Mouse (Mus musculus): ENCODE measurements around the gene Dock10. TPM values are rescaled to one million over a fixed set of nuclear protein-coding genes. Genes with fewer than 3 reads are reported as not detected.

Dock10 gene
- total RNA-seq, 2 experiments from 2014 or later = 4.1 to 8.0 TPM

DNA sequence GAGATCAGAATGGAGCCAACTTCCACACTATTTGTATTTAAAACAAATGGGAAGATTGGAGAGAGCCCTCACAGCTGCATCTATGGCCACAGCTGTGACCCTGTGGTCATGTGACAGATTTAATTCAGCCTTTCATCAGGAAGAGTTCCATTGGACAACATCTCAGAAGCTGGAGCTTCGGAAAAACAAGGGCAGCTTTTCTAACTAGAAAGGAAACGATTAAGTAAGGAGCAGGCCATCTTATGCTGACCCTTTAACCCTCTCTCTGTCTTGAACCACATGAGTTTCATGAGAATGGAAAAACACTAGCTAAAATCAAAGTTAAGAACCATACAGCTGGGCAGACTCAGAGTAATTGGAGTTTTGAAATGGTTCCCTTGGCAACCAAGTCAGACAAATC lies 101.9 kb downstream of the Dock10 start:
- peak; percentile 34 to 49 for DNase-seq

DNA sequence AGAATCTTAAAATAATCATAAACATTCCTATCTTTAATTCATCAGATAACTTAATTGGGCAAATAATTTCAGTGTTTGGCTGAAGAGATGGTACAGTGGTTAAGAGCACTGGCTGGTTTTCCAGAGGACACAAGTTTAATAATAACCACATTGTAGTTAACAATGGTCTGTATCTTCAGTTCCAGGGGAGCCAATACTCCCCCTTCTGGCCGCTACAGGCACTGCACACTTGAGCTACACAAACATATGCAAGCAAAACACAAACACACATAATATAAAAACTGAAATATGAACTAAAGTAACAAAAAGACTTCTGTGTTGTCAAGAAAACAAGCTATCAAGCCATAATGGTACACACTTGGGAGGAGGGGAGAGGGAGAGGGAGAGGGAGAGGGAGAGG lies 102.5 kb downstream of the Dock10 start:
- no peak for DNase-seq

DNA sequence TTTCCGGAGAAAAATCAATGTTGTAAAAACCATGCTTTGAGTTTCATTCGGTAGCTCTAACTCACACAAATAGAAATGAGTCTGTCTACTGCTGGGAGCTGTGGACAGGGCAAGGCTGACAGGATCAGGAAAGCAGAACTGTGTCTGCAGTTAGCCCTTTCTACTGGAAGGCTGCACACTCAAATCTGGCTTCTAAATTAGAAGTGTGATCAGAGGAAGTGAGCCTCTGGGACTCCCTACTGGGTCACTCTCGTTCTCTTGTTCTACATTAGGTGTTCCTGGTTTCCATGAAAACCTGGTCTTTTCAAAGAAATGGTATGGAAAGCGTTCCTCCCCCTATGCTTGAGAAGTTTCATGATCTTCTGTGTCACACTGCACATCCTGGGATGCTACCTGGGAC lies 103.1 kb downstream of the Dock10 start:
- no peak for DNase-seq

DNA sequence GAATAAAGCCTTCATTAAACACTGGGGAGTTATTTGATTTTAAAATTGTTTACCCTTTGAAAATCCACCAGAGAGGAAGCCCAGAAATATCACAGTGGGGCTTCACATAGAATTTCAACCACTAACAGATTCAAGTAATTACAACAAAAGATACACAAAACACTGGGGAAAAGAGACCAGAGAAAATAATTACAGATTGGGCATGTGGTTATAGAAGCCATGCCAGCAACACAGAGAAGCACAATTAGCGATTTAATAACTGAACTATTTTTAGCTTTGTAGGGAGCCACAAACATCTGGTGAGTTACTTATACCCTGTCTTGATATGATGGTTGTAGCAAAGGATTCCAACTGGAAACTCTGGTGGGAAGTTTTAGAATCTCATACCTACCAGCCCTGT lies 104.2 kb downstream of the Dock10 start:
- no peak for DNase-seq

DNA sequence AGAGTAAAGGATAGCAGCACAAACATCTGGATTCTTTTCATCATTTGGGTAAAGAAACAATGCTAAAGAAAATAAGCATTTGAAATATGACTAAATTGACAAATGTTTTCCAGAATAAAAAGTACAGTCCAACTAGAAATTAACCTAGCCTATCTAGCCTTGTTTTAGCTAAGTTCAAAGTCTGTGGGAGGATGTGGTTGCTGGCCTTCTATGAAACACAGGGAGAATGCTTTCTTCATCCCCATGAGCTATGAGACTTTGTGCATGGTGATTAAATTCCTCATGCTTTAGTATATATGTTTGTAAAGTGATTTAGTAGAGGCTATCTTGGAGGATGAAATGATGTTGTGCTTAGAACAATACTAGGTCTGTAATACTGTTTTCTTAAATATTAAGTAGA lies 105.5 kb downstream of the Dock10 start:
- no peak for DNase-seq

DNA sequence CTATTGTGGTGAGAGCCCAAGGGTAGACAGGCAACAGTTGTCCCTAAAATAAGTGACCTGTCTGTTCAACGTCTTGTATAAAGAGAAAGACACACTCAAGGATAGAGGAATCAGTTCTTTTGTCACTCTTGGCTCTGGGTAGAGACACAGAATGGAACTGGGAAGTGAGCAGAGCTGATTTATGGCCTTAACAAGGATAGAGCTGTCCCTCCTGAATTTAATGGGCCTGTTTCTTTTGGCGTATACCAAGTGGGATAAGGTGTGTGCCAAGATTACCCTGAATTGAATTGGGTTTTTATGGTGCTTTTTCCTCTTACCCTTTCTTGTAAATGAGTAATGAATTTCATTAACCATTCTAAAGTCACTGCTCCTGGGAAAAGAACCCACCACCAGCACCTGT lies 106.2 kb downstream of the Dock10 start:
- DNase-seq = no peak

DNA sequence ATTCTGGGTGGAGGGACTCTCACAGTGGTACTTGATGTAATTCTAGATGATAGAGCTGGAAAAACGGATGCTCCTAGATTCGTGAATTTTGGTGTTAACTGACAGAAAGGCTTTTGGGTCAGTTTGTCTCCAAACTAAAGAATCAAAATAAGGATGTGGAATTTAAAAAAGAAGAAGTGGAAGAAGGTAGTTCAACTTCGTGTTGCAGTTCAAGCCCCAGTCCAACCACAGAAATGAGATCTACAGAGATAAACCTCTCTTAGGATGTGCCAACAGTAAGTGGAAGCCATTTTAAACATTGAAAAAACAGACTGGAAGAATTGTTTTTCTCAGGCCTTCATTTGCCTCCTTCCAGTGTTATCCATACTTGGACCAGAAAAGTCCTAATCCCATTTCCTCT lies 111.7 kb downstream of the Dock10 start:
- no peak for DNase-seq

DNA sequence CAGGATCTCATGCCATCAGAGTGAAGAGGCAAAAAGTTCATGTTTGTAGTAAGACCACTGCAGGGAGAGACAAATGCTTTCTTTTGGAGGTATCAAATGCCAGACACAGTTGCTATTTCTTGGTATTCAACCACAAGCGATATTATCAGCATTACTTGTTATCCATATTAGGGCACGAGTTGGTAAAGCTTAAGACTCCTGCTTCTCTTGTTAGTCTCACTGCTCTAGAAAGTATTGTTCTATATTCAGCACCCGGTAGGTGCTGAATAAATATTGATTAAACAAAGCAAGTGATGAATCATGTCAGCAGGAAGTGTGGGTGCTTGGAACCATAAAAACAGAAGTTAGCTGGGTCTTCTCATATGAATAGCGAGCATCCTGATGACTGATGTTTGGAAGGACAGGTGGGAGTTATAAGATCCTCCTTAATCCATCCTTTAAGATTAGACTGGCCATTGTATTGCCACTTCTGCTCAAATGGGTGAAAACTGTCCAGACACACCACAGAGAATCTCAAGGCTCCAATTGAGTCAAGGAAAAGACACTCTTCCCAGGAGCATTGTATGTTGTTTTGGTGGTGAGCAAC lies 114.4 kb downstream of the Dock10 start:
- DNase-seq = no peak

DNA sequence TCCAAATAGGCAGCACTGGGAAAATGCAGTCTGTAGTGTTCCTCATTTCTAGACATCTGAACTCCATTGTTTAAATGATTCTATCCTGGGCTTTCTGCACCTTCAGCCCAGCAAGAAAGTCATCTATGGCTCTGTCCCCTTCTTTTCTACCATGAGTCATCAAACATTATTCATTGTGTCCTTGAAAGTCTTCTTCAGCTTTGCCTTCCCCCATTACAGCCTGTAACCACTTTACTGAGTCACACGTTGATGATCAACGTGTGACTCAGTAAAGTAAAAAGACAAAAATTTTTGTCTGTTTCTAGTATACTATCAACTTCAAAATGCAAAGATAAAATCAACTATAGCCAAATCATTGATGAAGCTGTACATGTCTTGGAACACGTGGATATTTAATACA lies 116.5 kb downstream of the Dock10 start:
- DNase-seq = no peak

DNA sequence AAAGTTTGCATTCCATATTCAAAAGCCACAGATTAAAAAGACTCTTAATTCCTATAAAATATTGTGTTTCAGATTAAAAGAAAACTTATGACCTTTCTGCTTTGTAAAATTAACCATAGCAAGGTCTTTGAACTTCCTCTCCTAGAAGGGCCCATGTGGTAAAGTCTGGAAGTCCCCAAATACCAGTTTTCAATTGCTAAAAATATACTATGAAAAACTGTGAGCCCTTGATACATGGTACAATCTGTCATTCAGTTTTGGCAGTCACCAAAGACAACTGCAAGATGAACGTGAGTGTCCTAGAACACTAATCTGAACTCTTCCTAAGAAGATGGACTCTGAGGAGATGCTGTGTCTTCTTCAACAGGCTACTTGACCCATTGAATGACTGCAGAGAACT lies 117.0 kb downstream of the Dock10 start:
- DNase-seq = no peak

DNA sequence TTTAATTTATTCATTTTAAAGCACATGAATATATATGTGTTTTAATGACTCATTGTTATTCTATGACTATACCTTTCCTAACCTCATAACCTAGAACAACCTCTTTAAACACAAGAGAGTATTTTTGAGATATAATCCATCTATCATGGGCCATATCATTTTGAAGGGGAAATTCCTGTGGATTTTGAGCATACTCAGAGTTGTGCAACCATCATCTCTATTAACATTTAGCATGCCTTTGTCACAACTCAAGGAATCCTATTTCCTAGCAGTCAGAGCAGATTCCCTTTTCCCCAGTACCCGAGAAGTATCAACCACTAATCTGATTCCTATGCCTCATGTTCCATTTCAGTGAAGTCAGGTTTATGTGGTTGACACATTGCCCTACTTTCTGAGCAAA lies 118.8 kb downstream of the Dock10 start:
- no peak for DNase-seq

DNA sequence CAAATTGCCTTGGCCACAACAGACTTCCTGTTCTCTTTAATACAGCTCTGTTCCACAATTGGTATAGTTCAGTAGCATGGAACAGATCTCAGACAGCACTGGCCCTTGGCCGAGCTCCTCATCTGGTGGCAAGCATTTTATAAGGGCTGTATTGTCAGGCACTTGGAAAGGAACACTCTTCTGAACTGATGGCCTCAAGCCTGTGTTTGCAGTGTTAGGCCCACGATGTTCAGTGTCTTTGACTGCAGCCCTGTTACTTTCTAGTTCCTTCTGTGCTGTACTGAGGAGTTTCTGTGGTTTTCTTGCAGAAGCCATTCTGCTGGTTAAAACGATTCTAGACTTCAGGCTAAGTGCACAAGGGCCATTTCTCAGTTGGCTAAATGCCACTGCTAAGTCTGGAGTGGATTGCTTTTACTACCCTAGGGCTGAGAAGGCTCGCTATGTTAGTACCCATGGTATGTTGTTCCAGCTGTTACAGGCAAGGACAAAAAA lies 121.1 kb downstream of the Dock10 start:
- peak; percentile 53 to 59 for DNase-seq

DNA sequence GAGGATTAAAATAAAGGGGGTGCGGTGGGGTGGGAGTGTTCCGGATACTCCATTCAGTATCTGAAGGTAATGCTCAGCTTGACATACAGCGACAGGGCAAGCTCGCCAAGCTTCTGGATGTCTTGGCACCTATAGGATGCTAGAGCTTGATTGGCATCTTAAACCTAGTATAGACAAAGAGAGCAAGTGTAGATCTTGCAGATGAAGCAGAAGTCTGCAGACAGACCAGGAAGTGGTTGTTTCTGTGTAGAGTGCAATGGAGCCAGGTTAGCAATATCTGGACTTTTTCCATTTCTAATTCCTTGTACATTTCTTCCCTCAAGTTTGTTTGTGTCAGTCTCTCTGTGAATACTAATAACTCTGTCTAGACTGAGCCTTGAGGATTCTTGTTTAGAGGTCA lies 122.5 kb downstream of the Dock10 start:
- no peak for DNase-seq

DNA sequence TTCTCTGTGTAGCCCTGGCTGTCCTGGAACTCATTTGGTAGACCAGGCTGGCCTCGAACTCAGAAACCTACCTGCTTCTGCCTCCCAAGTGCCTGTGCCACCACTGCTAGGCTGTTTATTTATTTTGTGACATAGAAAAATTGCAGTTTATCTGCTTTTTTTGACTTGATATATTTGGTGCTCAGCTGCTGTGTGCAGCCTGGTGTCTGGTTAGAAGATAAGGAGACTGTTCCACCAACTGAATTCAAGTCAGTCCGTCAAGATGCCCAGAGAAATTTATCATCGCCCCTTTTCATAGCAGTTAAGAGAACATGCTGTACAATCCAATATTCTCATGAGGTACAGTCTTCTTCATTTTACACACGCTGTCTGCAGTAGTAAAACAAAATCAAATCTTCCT lies 124.8 kb downstream of the Dock10 start:
- DNase-seq = no peak

DNA sequence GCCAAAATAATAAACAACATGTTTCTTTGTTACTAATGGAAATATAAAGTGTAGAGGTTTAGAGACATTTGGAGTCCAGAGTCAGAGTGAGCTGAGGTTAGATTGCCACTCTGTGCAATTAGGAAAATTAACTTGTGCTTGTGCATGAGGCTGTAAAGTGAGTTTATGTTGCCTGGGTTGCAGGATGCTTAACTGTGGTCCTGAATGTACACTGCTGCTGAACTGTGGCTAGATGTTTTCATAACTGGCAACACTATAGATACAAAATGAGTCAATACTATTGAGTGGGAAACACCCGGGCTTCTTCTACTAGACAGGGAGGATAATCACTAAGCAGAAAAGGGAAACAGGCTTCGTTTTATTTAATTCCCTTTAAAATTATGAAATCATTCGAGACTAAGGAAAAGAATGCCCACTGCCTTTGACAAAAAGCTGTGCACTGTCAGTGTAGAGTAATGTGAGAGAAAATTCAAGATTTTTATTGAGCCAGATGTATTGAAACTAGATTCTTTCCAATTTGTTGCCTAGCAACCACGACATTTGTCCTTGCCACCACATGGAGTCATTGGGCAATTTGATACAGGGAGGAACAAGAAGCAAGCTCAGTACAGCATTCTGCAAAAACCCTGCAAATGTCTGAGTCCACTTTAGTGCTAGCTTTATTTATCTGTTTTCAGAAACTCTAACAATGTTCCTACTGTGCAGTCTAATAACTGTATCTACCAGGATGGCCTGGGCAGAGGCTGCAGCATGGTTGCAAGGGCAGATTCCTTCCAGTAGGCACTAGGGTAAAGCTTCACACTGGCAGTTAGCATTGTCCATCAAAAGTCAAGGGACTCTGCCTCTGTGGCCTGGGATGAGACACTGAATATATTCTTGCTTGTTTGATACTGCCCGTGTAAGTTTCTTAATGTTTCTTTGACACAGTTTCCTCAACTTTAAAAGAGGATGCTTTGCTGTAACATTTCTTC lies 127.9 kb downstream of the Dock10 start:
- DNase-seq = no peak

DNA sequence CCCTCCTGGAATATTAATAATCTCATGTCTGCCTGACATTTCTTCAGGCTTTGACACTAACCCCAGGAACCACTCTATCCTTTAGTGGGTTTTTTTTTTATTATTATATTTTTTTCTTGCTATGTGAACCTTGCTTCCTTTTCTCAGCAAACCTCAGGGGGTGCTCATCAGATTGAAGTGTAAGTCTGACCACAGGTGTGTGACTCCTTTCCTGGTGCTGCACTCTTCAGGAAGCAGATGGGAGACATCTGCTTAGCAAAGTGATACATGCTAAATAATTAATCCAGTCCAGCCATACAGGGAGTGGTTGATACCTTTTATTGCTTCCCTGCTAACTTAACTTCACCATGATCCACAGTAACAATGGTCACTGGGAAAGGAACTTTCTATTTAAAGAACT lies 130.3 kb downstream of the Dock10 start:
- no peak for DNase-seq

DNA sequence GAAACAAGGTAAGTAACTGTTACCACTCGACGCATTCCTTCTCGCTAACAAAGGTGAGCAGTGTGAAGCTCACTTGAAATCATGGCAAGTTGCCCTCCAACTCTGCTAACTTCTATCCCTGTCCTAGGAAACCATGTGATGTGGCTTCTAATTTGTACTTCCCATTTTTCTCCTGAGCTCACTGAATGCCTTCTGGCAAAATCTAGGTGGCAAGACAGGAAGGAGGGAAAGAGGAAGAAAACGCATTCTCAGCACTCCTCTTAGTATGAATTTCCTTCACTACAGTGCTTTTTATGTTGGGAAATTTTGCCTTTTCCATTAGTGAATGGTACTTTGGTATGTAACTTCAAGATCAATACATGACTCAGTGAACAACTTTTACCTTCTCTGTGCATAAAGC lies 131.5 kb downstream of the Dock10 start:
- no peak for DNase-seq

DNA sequence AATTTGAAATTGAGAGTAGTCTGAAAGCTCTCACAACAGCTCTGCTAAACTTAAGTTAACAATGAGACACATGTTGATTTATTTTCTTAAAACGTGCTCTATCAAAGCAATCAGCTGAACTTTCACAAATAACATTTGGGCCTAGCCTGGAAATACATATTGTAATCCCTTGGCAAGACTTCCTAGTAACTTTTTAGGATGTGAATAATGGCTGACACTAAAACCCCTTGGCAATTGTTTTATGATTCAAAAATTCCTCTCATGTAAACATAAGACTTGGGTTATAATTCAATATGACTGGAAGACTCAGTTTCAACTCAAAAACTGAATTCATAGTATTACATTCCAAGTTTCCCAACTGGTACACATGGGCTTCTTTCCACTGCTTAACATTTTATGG lies 133.0 kb downstream of the Dock10 start:
- no peak for DNase-seq

DNA sequence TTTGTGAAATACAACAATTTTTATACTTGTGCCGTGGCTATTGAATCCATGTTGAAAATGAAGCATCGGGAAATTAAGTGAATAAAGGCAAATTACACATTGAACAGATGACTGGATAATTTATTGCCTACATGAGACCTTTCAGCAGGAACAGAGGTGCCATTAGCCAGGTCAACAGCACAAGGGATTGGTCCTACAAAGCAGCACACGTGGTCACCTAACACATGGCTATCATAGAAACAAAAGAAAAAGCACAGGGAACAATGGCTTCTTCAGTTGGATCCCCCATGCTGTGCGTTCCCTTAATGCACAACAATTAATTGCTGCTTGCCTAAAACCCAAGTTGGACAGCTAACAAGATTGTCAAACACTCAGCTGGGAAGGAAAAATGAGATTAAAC lies 133.8 kb downstream of the Dock10 start:
- DNase-seq = no peak

DNA sequence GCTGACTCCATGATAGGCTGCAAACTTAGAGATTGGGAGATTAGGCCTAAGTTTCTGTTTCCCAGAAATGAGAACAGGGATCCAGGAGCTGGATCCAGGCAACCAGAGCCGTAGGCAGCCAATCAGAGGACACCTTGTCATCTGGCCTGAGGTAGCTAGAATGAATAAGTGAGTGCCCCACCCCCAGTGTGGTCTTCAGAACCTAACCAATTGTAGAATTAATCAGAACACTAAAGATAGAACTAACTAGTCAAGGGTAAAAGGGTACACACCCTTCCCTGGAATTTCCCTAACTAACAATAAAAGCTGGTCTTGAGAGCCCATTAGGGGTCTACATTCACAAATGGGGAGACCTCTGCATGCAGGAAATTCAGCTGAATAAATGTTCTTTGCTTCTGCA lies 135.7 kb downstream of the Dock10 start:
- no peak for DNase-seq

DNA sequence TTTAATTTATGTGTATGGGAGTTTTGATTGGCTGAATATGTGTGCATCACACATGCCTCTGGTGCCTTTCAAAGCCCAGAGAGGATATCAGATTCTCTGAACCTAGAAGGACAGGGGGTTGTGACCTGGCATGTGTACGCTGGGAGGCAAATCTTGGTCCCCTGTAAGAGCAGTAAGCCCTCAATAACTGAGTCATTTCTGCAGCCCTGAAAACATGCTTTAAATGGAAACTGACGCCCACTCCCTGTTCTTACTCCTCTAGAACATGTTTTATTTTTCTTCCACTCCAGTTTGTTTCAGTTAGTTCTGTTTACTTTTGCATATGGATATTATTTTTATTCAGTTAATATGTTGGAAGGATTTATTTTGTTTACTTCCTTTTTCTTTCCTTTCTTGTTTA lies 139.2 kb downstream of the Dock10 start:
- DNase-seq = no peak

DNA sequence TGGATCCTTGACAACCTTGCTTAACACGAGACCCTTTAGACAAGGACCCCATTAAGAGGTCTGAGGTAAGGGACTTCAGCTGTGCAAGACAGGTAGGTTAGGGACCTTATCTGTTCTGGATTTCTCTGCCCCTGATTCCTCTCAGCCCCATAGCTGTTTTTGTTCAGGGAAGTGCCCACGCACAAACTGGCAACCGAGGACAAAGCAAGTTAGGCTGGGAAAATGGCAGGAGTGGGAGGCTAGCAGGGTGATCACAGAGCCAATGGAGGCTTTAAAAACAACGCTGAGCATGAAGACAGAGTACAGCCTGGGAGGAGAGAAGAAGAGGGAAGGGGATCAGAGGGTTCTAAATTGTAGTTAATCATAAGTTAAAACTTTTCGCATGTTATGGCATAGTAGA lies 141.7 kb downstream of the Dock10 start:
- no peak for DNase-seq

DNA sequence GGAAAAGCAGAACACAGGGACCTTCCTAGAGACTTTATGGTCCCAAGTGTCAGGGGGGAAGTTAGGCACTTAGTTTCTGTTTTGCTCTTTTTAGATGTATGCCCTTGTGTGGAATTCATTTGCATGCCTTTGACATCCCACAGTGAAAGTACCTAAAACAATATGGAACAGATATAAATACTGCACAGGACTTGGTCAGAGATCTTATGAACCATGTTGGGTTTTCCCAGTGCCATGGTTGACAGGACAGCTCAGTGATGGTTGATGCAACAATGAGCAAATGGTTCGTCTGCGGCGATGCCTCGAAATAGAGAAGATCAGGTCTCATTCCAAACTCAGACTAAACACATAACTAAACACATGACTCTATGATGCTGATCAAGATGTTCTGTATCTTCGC lies 143.6 kb downstream of the Dock10 start:
- no peak for DNase-seq

Measured in heart, adult 18-20 months (tissue).